Mouse (Mus musculus): Measurements from ENCODE around the gene D430041D05Rik. TPM values are rescaled to one million over a fixed set of nuclear protein-coding genes. Genes with fewer than 3 reads are reported as not detected.

Gene D430041D05Rik
- total RNA-seq, 2 experiments from 2014 or later: 88.8 to 99.4 TPM

DNA sequence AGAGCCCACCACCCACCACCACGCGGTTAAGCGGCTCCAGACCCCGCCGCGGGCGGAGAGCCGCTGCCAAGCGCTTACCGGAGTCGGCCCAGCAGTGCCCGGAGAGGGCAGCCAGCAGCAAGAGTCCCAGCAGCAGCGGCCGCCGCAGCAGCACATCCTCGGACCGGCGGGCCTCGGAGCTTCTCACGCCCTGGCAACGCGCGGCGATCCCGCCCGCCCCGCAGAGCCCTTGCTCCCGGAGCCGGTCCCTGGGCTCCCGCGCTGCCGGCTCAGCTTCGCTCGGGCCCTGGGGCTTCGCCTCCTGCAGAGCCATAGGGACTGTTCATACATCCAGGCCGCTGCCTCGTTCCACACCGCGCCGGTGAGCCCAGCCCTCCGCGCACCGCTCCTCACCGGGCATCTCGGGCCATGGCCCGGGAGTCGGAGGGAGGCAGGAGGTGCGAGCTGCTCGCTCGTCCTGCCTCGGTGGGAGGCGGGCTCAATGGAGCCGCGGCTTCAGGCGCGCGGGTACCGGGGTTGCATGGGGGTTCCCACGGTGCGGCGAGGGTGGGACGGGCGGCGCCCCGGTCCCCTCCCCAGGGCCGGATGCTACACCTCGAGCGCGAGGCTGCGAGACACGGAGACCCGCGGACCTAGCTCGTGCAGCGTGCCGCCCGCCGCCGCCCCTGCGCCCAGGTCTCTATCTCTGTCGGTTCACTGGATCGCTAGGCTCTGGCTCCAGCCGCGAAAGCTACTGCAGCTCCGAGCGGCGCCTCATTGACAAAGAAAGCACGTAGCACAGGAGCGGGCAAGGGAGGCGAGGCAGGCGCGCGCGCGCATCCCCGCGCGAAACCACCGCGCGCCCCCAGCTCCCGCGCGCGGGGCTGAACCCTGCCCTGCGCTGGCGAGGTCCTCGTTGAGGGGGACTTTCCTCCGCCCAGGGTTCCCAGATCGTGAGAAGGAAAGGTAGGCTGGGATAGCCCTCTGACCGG is 677 bp downstream of the D430041D05Rik start:
- DNase-seq (ENCODE audit: low spot score in 2 of 2): peak; percentile 57 to 60

DNA sequence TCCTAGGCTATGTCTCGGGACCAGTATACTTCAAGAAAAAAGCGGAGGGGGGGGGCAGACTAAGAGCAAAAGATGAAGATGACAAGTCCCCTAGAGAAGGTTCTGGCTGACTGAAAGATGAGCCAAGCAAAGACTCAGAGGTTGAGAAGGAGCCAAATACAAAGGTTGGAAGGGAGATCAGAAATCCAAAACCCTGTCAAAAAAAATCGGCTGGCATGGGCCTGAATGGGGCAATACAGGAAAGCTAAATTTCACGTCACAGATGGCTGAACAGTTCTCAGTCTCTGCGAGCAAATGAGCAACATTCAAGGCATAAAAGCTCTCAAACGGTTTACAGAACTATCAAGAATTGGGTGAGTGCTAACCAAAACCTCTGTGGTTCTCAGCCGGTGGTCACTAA is 2.5 kb downstream of the D430041D05Rik start:
- no peak for DNase-seq (ENCODE audit: low spot score in 2 of 2)

- no peak for DNase-seq (ENCODE audit: low spot score in 2 of 2)
Observed at GRCm38 (mm10) chr2:104407913-104408312, 2.9 kb downstream of the D430041D05Rik start.

- DNase-seq (ENCODE audit: low spot score in 2 of 2): no peak
Observed at GRCm38 (mm10) chr2:104404036-104404435, 6.8 kb downstream of the D430041D05Rik start.

DNA sequence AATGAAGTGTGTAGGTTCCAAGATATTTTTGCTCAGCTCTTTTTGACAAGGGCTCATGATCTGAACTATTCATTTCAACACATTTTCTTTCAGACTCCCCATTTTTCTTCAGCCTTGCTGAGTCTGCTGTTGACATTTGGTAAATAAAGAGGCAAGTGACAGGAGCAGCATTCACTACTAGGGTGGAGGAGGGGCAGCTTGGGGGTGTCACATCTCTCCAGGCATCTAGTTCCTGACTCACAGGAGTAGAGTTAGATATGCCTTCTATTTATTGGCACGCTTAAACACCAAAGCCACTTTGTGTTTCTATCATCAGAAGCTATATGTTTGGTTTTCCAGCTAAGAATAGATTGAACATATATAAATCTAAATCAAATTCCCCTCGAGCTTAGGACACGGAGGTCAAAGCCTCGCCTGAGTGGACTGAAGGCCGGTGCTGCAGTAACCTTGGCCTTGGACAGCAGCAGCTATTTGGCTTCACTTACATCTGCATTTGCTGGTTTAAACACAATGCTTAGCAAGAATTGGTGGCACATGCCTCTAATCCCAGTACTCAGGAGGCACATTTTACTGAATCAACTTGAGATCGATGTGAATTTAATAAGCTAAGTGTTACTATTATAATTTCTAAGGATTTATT is 12.0 kb downstream of the D430041D05Rik start:
- no peak for DNase-seq (ENCODE audit: low spot score in 2 of 2)

DNA sequence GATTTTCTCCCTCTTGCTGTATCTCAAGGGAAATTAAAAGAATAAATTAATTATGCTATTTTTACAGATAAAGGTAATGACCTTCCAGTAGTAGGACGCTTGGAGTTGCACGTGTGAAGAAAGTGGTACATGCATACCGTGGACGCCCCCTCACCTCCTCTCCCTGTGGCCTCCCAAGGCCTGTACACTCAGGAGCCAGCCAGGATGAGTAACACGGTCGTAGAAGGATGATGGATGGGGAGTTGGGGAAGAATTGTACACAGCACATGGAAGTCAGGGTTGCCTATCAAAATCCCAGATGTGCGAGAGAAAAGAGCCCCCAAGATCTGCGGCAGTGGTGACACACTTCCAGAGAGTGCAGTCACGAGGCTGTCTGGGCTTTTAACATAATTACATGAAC is 14.9 kb downstream of the D430041D05Rik start:
- DNase-seq (ENCODE audit: low spot score in 2 of 2): no peak

DNA sequence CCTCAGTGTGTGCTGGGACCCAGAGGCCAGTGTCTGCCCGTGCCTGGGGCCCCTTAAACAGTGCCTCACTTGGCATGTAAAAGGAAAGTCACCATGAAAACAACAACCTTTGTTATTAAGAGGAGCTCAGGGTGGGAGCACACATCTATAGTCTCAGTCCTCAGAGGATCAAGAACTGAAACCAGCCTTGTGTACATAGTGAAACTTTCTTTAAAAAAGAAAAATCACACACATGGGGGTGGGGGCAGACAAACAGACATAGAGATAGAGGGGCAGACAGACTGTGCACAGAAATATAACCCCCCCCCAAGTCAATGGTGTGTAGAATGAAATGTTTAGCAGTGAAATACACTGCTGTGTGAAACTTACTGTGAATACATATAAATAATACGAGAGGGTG is 16.0 kb downstream of the D430041D05Rik start:
- DNase-seq (ENCODE audit: low spot score in 2 of 2): no peak

- no peak for DNase-seq (ENCODE audit: low spot score in 2 of 2)
Observed at GRCm38 (mm10) chr2:104392700-104393312, 18.0 kb downstream of the D430041D05Rik start.

GRCm38 (mm10) chr2:104389231-104389630 is 21.6 kb downstream of the D430041D05Rik start:
- no peak for DNase-seq (ENCODE audit: low spot score in 2 of 2)

GRCm38 (mm10) chr2:104385941-104386340 is 24.9 kb downstream of the D430041D05Rik start:
- DNase-seq (ENCODE audit: low spot score in 2 of 2): no peak

- DNase-seq (ENCODE audit: low spot score in 2 of 2): no peak
Observed at GRCm38 (mm10) chr2:104383589-104383988, 27.2 kb downstream of the D430041D05Rik start.

DNA sequence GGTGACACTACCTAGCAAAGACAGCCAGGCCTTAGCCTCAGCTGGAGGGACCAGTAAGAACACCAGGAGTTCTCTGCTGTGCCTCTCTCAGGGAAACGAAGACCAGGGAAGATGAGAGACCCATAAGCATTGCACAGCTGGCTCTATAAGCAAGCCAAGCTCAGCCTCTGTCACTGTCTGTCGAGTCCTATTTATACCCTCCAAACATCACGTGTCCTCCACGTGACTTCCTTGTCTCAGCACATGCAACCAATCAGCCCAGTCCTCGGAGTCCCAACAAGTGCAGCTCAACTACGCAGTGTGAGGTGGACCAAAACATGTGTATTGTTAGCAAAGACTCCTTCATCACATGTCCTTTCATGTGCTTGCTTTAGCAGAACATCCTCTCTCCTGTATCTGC is 28.0 kb downstream of the D430041D05Rik start:
- no peak for DNase-seq (ENCODE audit: low spot score in 2 of 2)

DNA sequence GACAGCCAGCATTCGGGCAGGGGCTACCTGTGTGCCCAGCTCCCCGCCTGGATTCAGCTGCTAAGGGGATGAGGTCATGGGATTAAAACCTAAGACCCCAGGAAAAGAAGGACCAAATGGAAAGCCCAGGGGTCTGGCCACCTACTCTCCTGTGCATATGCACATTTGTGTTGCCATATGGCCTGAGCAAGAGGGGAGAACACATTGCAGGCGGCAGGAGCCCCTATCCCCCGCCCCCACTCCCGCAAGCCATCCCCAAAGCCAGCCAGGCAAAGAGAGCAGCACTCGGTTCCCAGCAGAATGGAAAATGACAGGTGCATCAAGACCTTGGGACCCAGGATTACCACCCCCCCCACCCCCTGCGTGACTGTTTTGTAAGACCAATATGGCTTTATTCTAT is 31.5 kb downstream of the D430041D05Rik start:
- DNase-seq (ENCODE audit: low spot score in 2 of 2): no peak

GRCm38 (mm10) chr2:104378791-104379190 is 32.0 kb downstream of the D430041D05Rik start:
- DNase-seq (ENCODE audit: low spot score in 2 of 2): no peak

DNA sequence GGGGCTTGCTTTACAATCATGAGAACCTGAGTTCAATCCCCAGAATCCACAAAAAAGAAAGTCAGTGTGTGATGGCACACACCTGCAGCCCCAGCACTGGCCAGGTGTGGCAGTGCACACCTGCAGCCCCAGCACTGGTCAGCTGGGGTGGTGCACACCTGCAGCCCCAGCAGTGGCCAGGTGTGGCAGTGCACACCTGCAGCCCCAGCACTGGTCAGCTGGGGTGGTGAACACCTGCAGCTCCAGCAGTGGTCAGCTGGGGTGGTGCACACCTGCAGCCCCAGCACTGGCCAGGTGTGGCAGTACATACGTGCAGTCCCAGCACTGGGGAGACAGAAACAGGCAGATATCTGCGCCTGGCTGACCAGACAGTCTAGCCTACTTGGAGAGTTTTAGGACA is 32.8 kb downstream of the D430041D05Rik start:
- no peak for DNase-seq (ENCODE audit: low spot score in 2 of 2)

- no peak for DNase-seq (ENCODE audit: low spot score in 2 of 2)
Observed at GRCm38 (mm10) chr2:104372156-104372555, 38.7 kb downstream of the D430041D05Rik start.

DNA sequence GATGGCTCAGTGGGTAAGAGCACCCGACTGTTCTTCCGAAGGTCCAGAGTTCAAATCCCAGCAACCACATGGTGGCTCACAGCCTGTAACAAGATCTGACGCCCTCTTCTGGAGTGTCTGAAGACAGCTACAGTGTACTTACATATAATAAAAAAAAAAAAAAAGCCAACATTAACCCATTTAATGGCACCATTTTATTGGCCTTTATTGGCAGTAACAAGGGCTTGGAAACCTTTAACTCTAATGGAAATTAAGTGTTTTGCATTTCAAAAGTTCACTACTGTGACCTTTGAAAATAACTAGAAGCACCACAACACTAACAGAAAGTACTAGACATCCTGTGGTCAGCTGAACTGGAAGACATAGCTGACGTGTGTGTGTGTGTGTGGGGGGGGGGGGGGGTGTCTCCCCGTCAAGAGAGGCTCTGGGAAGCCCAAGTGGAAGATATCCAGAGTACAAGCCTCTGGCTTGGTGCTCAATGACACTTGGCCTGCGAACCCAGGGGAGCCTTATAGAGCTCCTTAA is 39.1 kb downstream of the D430041D05Rik start:
- no peak for DNase-seq (ENCODE audit: low spot score in 2 of 2)

DNA sequence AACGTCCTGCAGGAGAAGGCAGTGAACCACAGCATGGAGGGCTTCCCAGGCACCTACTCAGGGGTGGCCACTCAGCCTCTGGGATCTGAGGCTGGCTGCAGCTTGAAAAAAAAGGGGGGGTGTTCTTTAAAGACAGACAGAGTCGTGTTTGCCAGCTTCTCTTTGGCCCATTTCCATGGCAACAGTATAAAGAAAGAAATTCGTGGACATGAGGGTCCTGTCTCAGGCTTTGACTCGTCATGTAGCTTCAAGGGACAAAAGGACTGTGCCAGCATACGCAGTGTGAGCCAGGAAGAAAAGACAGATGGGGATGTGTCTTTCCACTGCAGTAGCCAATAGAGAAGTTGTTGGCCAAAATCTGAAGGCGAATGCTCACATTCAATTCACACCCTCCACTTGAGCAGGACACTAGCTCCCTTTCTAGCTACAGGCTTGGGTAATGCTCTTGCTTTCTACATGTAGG is 42.9 kb downstream of the D430041D05Rik start:
- peak; percentile 41 to 71 for DNase-seq (ENCODE audit: low spot score in 2 of 2)

- no peak for DNase-seq (ENCODE audit: low spot score in 2 of 2)
Observed at GRCm38 (mm10) chr2:104367291-104367690, 43.5 kb downstream of the D430041D05Rik start.

GRCm38 (mm10) chr2:104359305-104359704 is 51.5 kb downstream of the D430041D05Rik start:
- DNase-seq (ENCODE audit: low spot score in 2 of 2): no peak

- DNase-seq (ENCODE audit: low spot score in 2 of 2): no peak
Observed at GRCm38 (mm10) chr2:104358881-104359280, 51.9 kb downstream of the D430041D05Rik start.
